Mouse (Mus musculus): Measurements from ENCODE around the gene Dab1. TPM values are rescaled to one million over a fixed set of nuclear protein-coding genes. Genes with fewer than 3 reads are reported as not detected.

The Dab1 gene
- polyA plus RNA-seq, 1 experiment from 2014 or later = 123 TPM

DNA sequence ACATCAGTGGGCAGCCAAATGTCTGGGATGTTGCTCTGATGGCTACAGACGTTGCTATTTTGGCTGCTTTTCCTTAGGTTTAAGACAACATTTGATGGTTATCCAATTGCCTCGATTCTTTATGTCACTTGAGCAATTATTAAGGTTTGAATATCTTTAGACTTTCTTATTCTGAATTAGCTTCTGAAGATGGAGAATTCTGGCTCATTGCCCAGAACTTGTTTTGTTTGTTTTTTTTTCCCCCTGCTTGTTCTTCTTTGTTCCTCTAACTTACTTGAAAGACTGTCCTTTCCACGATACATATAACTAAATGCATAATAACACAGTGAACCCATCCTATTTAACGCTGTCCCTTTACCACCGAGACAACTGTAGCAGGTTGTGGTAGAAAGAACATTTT, 707.1 kb downstream of the Dab1 start:
- 52% methylated on average over 5 of the region's 5 CpGs for WGBS
- Histone ChIP-seq H3K4me2 (ENCODE audit: low read length) (no peak overlapping the region), H3K4me1 (ENCODE audit: control insufficient read depth, insufficient read depth, low read length) (no peaks in the 10 kb centered on the region), H3K36me3 (ENCODE audit: control insufficient read depth, insufficient read depth, low read length) (no peaks in the 10 kb centered on the region), H3K9ac (ENCODE audit: low read depth, low read length) (no peak overlapping the region), H3K9me3 (replicated peaks; ENCODE audit: control insufficient read depth, low read length, poor library complexity, severe bottlenecking) (no peaks in the 10 kb centered on the region), H3K27ac (ENCODE audit: low read length) (no peak overlapping the region), H3K4me3 (ENCODE audit: low read depth, low read length) (no peak overlapping the region), H3K27me3 (ENCODE audit: control insufficient read depth, insufficient read depth, low read depth, low read length) (no peaks in the 10 kb centered on the region)
- no peak for ATAC-seq

DNA sequence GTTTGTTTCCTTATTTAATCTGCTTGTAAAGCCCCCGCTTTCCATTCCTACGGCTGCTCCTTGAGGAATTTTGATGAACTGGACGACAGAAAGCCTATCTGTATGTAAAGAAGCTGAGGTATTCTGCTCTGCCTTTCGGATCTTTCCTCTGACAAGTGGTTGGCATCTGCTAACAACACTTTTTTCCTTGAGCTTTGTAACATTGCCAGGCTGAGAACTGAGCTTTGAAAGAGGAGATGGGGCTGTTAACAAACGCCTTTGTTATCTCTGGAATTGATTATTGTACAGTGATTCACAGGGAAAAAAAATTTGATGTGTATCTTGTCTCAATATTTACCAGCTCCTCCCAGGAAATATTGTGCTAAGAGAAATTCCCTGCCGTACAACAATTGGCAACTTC, 712.7 kb downstream of the Dab1 start:
- 42% methylated on average over 6 of the region's 6 CpGs for WGBS
- Histone ChIP-seq H3K4me3 (ENCODE audit: low read depth, low read length) (no peak overlapping the region), H3K27me3 (ENCODE audit: control insufficient read depth, insufficient read depth, low read depth, low read length) (no peaks in the 10 kb centered on the region), H3K36me3 (ENCODE audit: control insufficient read depth, insufficient read depth, low read length) (no peaks in the 10 kb centered on the region), H3K9me3 (replicated peaks; ENCODE audit: control insufficient read depth, low read length, poor library complexity, severe bottlenecking) (no peaks in the 10 kb centered on the region), H3K4me1 (ENCODE audit: control insufficient read depth, insufficient read depth, low read length) (peaks cover 6% of the 10 kb centered on the region), H3K9ac (ENCODE audit: low read depth, low read length) (no peak overlapping the region), H3K27ac (ENCODE audit: low read length) (no peak overlapping the region), H3K4me2 (ENCODE audit: low read length) (no peak overlapping the region)
- no peak for ATAC-seq

DNA sequence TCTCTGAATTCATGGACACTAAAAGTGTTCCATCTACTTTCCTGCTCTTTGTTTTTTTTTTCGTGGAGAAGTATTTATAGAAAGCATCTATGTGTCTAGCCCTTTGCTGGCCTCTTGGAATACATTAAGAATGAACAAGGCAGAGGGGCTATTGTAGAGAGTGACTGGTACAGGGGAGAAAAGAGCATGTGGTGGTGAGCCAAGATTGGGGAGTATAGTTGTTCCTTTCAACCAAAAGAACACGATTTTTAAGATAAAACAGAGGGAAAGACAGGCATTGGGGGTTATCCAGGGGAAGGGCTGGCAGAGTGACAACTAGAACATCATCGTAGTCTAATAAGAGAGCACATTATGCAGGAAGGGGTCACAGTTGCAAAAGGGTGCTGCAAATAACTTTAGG, 713.2 kb downstream of the Dab1 start:
- Histone ChIP-seq H3K4me3 (ENCODE audit: low read depth, low read length) (no peak overlapping the region), H3K9me3 (replicated peaks; ENCODE audit: control insufficient read depth, low read length, poor library complexity, severe bottlenecking) (no peaks in the 10 kb centered on the region), H3K4me1 (ENCODE audit: control insufficient read depth, insufficient read depth, low read length) (peaks cover 6% of the 10 kb centered on the region), H3K9ac (ENCODE audit: low read depth, low read length) (no peak overlapping the region), H3K4me2 (ENCODE audit: low read length) (no peak overlapping the region), H3K27ac (ENCODE audit: low read length) (no peak overlapping the region), H3K27me3 (ENCODE audit: control insufficient read depth, insufficient read depth, low read depth, low read length) (no peaks in the 10 kb centered on the region), H3K36me3 (ENCODE audit: control insufficient read depth, insufficient read depth, low read length) (no peaks in the 10 kb centered on the region)
- WGBS = 38% methylated on average over 3 of the region's 3 CpGs
- no peak for ATAC-seq

DNA sequence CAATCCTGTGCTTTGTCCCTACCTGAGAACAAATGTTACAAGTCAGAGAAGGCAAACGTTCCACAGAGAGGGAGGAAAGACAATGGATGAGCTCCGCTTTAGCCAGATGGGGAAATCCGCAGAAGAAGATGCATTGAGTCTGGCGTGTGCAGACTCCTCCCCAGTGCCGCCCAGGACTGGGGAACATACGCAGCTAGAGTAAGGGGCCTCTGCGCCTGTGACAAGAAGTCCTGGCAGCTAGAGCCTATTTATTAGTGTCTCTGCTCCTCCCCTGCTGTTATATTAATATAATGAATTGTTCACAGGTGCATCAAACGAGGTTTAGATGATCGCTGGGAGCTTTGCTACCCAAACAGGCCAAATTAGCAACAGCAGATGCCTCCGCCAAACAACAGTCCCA, 718.1 kb downstream of the Dab1 start:
- Histone ChIP-seq H3K27ac (ENCODE audit: low read length) (no peak overlapping the region), H3K4me3 (ENCODE audit: low read depth, low read length) (no peak overlapping the region), H3K27me3 (ENCODE audit: control insufficient read depth, insufficient read depth, low read depth, low read length) (no peaks in the 10 kb centered on the region), H3K9ac (ENCODE audit: low read depth, low read length) (no peak overlapping the region), H3K9me3 (replicated peaks; ENCODE audit: control insufficient read depth, low read length, poor library complexity, severe bottlenecking) (0 out of 2 replicates have a peak, but pooled peaks cover 3% of the 10 kb centered on the region), H3K36me3 (ENCODE audit: control insufficient read depth, insufficient read depth, low read length) (no peaks in the 10 kb centered on the region), H3K4me1 (ENCODE audit: control insufficient read depth, insufficient read depth, low read length) (peaks cover 4% of the 10 kb centered on the region; the same call in 1 of the 2 replicates), H3K4me2 (ENCODE audit: low read length) (no peak overlapping the region)
- ATAC-seq = no peak
- WGBS = 73% methylated on average over 10 of the region's 10 CpGs

DNA sequence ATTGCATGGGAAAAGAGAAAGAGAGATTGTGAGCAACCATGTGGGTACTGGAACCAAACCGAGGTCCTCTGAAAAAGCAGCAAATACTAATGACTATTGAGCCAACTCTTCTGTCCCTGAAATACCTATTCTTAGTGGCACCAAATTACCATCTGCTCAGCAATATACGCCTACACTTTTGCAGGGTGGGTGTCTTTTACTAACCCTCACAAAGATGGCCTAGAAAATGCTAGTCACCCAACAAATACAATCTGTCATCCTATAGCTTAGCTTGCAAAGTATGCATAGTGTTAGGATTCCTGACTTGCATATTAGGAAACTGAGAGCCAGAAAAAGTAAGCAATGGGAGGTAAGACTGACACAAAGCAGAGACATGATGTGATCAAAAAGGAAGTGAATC, 719.2 kb downstream of the Dab1 start:
- no peaks in the 10 kb centered on the region for H3K27me3 ChIP-seq (ENCODE audit: control insufficient read depth, insufficient read depth, low read depth, low read length)
- H3K36me3 ChIP-seq (ENCODE audit: control insufficient read depth, insufficient read depth, low read length) = no peaks in the 10 kb centered on the region
- H3K4me1 ChIP-seq (ENCODE audit: control insufficient read depth, insufficient read depth, low read length) = no peaks in the 10 kb centered on the region
- ATAC-seq = no peak
- H3K4me3 ChIP-seq (ENCODE audit: low read depth, low read length) = no peak overlapping the region
- H3K9me3 ChIP-seq (replicated peaks; ENCODE audit: control insufficient read depth, low read length, poor library complexity, severe bottlenecking) = 0 out of 2 replicates have a peak, but pooled peaks cover 3% of the 10 kb centered on the region
- no peak overlapping the region for H3K4me2 ChIP-seq (ENCODE audit: low read length)
- no peak overlapping the region for H3K27ac ChIP-seq (ENCODE audit: low read length)
- no peak overlapping the region for H3K9ac ChIP-seq (ENCODE audit: low read depth, low read length)
- 100% methylated on average over 2 of the region's 2 CpGs for WGBS

DNA sequence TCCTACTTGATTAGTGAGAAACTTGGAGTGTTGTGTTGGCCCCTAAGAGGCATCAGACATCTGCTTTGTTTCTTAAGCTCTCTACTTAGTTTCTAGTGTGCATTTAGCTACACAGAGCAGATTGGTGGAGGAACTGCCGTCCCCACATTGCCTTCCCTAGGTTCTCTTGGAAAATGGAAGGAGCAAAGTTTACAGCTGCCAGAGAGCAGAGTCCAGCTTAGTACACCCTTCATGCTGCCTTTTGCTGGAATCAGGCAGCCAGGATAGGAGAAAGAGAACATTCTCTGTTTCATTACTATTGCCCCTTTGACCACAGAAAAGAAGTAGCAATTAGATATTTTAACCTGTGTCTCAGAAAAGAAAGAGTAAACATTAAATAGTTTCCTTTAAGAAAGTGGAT, 742.2 kb downstream of the Dab1 start:
- no peak overlapping the region for H3K4me3 ChIP-seq (ENCODE audit: low read depth, low read length)
- no peak for ATAC-seq
- H3K36me3 ChIP-seq (ENCODE audit: control insufficient read depth, insufficient read depth, low read length) = no peaks in the 10 kb centered on the region
- no peaks in the 10 kb centered on the region for H3K9me3 ChIP-seq (replicated peaks; ENCODE audit: control insufficient read depth, low read length, poor library complexity, severe bottlenecking)
- 53% methylated on average over 1 of the region's 1 CpGs for WGBS
- H3K27ac ChIP-seq (ENCODE audit: low read length) = no peak overlapping the region
- no peak overlapping the region for H3K4me2 ChIP-seq (ENCODE audit: low read length)
- H3K4me1 ChIP-seq (ENCODE audit: control insufficient read depth, insufficient read depth, low read length) = no peaks in the 10 kb centered on the region; the same call in 1 of the 2 replicates
- H3K9ac ChIP-seq (ENCODE audit: low read depth, low read length) = no peak overlapping the region
- H3K27me3 ChIP-seq (ENCODE audit: control insufficient read depth, insufficient read depth, low read depth, low read length) = no peaks in the 10 kb centered on the region; the same call in 1 of the 2 replicates

DNA sequence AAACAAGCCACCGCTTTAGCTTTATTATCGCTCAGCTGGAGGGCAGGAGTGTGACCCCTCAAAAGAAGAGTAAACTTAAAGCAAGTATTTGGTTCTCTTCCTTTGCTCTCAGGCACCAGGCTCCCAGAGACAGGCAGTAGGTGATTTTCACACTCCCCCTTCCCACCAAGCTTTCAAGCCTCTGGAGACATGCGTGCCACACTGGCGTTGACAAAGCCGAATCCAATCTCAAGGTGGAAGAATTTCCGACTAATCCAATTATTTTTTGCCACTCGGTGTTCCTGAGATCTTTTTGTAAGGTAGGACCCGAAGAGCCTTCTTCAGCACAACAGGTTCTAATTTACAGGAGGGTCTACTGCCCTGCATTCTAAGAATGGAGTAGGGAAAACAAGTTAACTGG, 747.3 kb downstream of the Dab1 start:
- Histone ChIP-seq H3K4me2 (ENCODE audit: low read length) (peak overlapping the region; percentile 64), H3K9ac (ENCODE audit: low read depth, low read length) (peak overlapping the region; percentile 87)
- ATAC-seq = no peak; the same call in 1 of the 2 replicates

DNA sequence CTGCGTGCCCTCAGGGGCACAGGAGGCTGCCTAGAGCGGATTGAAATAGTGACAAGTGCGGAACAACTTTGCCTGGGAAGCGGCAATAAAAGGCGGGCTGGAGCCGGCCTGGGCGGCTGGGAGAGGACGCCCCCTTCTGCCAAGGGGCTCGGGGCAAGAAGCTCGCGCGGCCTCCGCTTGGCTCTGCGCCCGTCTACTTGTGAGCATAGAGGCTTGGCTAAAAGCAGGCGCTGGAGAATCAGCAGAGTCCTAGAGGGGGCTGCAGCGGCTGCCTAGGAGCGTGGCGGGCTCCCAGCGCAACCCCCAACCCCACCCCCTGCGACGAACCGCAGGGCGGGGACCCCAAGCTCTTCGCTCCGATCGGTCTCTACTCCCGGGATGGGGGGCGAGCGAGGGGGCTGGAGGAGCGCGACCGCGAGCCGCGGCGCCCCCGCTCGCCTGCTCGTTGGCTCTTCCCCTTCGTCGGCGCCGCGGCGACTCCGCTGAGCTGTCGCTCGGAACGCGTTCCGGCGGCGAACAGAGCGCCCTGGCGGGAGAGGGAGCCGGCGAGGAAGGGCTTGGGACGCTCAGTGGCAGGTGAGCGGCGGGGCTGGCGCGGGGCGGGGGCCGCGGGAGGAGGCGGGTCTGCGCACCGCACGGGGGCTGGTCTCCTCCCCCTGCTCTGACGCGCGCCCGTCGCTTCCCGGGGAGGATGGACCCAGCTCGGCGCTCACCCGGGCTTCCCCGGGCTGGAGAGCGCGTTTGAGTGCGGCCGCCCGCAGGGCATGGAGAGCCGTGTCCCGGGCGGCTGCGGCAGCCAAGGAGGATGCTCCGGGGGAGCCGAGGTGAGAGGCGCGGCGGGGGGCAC, 748.0 kb downstream of the Dab1 start:
- H3K9ac ChIP-seq (ENCODE audit: low read depth, low read length) = peak overlapping the region; percentile 87
- peak overlapping the region; percentile 96 for H3K27ac ChIP-seq (ENCODE audit: low read length)
- no peaks in the 10 kb centered on the region; the same call in 1 of the 2 replicates for H3K27me3 ChIP-seq (ENCODE audit: control insufficient read depth, insufficient read depth, low read depth, low read length)
- H3K36me3 ChIP-seq (ENCODE audit: control insufficient read depth, insufficient read depth, low read length) = no peaks in the 10 kb centered on the region
- peak overlapping the region; percentile 64 for H3K4me2 ChIP-seq (ENCODE audit: low read length)
- H3K4me3 ChIP-seq (ENCODE audit: low read depth, low read length) = peak overlapping the region; percentile 86
- WGBS = under 1% methylated on average over 67 of the region's 94 CpGs
- no peaks in the 10 kb centered on the region for H3K9me3 ChIP-seq (replicated peaks; ENCODE audit: control insufficient read depth, low read length, poor library complexity, severe bottlenecking)
- H3K4me1 ChIP-seq (ENCODE audit: control insufficient read depth, insufficient read depth, low read length) = peaks cover 12% of the 10 kb centered on the region; the same call in 1 of the 2 replicates
- peak; percentile 90 for ATAC-seq

More for the DNA sequence above, 747.3 kb downstream of the Dab1 start:
- Histone ChIP-seq H3K27ac (ENCODE audit: low read length) (peak overlapping the region; percentile 96), H3K9me3 (replicated peaks; ENCODE audit: control insufficient read depth, low read length, poor library complexity, severe bottlenecking) (no peaks in the 10 kb centered on the region), H3K27me3 (ENCODE audit: control insufficient read depth, insufficient read depth, low read depth, low read length) (no peaks in the 10 kb centered on the region; the same call in 1 of the 2 replicates), H3K36me3 (ENCODE audit: control insufficient read depth, insufficient read depth, low read length) (no peaks in the 10 kb centered on the region), H3K4me1 (ENCODE audit: control insufficient read depth, insufficient read depth, low read length) (peaks cover 8% of the 10 kb centered on the region; the same call in 1 of the 2 replicates), H3K4me3 (ENCODE audit: low read depth, low read length) (peak overlapping the region; percentile 86)
- WGBS = 8% methylated on average over 8 of the region's 8 CpGs

DNA sequence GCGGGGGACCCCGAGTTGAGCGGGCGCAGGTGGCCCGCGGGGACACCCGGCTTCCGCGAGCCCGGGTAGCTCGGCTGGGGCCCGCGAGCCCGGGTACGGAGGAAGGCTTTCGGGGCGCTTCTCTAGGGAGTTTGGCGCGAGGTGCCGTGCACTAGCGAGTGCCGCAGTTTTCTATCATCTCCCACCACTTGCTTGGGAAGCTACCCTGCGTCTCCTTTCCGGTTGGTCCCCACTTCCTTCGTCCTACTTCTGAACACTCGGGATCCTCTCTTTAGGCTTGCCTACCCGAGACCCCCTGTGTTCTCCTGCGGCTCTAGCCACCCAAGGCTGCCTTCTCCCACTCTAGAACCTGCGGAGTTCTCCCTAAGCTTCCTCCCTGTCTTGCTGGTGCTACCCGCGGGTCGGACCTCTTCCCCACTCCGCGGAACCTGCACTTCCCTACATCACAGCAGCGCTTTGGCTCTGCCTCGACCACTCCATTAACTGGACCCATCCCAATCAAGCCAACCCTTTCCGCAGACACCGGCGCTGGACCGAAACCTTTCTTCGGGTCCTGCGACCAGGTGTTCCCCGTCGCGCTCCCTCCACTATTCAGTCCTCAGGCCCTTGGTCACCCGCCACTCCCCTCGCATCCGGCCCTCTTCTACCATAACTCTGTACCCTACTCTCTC, 748.7 kb downstream of the Dab1 start:
- H3K27me3 ChIP-seq (ENCODE audit: control insufficient read depth, insufficient read depth, low read depth, low read length) = no peaks in the 10 kb centered on the region; the same call in 1 of the 2 replicates
- peak overlapping the region; percentile 87 for H3K9ac ChIP-seq (ENCODE audit: low read depth, low read length)
- no peaks in the 10 kb centered on the region for H3K36me3 ChIP-seq (ENCODE audit: control insufficient read depth, insufficient read depth, low read length)
- H3K4me3 ChIP-seq (ENCODE audit: low read depth, low read length) = peak overlapping the region; percentile 86
- peaks cover 14% of the 10 kb centered on the region; the same call in 1 of the 2 replicates for H3K4me1 ChIP-seq (ENCODE audit: control insufficient read depth, insufficient read depth, low read length)
- H3K4me2 ChIP-seq (ENCODE audit: low read length) = peak overlapping the region; percentile 64
- ATAC-seq = peak; percentile 54
- WGBS = under 1% methylated on average over 48 of the region's 48 CpGs
- no peaks in the 10 kb centered on the region for H3K9me3 ChIP-seq (replicated peaks; ENCODE audit: control insufficient read depth, low read length, poor library complexity, severe bottlenecking)
- H3K27ac ChIP-seq (ENCODE audit: low read length) = peak overlapping the region; percentile 96
